Mouse (Mus musculus) effector memory CD4-positive, alpha-beta T cell, adult 7 months (primary cell): ENCODE results near the gene Ikzf2. TPM values are rescaled to one million over a fixed set of nuclear protein-coding genes. Genes with fewer than 3 reads are reported as not detected.

Source experiments
- polyA plus RNA-seq: library from polyadenylated mRNA; unstranded; fragments of 100-300 nt; shearing (Covaris generic); gene quantifications from one replicate; pipeline ENCODE4 v1.2.1, GENCODE M21; 2017

The Ikzf2 gene
- 4.5 TPM for polyA plus RNA-seq

DNA sequence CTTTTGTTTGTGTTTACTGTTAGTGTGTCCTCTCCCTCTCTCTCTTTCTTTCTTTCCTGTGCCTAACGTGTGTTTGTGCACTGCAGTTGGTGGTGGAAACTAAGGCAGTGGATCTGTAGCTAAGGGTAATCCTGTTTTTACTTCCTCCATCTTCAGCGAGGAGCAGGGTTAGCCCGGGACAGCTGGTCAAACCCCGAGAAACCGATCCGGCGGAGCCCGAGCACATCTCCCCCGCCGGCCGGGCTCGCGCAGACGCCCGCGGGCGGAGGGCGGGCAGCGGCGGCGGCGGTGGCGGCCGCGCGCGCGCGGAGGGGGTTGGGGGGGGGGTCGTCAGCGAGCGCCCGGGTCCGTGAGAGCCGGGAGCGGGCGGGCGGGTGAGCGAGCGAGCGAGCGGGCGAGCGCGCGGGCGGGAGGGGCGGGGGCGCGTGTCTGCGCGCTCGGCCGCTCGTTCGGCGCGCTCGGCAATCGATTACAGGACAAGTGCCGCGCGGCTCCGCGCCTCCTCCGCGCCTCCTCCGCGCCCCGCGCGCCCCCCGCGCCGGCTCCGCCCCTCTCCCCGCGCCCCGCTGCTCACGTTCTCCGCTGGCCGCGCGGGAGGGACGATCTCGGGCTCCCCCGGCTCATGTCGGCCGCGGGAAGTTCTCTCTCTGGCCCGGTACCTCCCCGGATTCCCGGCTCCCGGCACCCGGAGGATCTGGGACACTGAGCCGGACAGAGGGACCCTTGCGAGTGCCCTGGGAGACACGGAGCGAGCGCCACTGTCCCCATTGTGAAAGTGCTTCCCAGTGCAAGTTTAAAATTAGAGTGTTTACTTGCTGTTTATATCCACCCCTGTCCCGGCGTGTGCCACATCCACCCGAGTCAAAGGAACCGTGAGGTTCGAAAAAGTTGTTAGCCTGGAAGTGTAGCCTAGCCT is at the start of gene Ikzf2:
Gene Ikzf2 (minus strand): TSS at position 170 of the 916 bp plus-strand sequence.

Other genes with a start within 250 kb of the Ikzf2 start
- not detected for gene Spag16, start 139.7 kb upstream of the Ikzf2 start, polyA plus RNA-seq